Mouse (Mus musculus): ENCODE measurements around the gene Wsb2. TPM values are rescaled to one million over a fixed set of nuclear protein-coding genes. Genes with fewer than 3 reads are reported as not detected.
"Not testable (repeated sequence)": the region's sequence is repeated elsewhere in the genome, so short reads cannot be mapped to it uniquely, and the experiment has no call there.

The Wsb2 gene
- polyA plus RNA-seq, 1 experiment = 0.45 TPM

DNA sequence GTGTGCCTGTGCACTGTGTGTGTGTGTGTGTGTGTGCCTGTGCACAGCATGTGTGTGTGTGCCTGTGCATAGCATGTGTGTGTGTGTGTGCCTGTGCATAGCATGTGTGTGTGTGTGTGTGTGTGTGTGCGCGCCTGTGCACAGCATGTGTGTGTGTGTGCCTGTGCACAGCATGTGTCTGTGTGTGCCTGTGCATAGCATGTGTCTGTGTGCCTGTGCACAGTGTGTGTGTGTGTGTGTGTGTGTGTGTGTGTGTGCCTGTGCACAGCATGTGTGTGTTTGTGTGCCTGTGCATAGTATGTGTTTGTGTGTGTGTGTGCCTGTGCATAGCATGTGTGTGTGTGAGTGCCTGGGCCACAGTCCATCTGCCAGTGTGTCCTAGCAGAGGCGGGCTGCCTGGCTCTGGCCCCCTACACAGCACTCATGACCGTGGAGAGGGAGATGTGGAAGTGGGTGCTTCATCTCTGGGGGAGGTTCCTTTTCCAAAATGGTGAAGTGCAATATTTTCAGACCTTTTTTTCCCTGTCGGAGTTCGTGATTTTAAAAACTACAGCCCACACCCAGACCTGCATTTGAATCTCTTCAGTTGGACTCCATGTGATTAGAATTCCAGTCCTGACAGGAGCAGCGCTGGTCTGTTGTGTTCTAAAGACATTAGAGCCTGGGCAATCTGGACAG lies 17.4 kb downstream of the Wsb2 start:
- H3K9me3 ChIP-seq (ENCODE audit: control insufficient read depth, low read length) = no peaks in the 10 kb centered on the region
- H3K36me3 ChIP-seq (ENCODE audit: control insufficient read depth) = peaks cover 81% of the 10 kb centered on the region
- no peak overlapping the region for H3K4me3 ChIP-seq (replicated peaks)
- no peak for TF ChIP-seq GATA1 (IDR thresholded peaks at IDR 0.05; ENCODE audit: low read length)
- TF ChIP-seq TAL1 (IDR thresholded peaks at IDR 0.05; ENCODE audit: low read length) = no peak
- no peaks in the 10 kb centered on the region; the same call in 1 of the 2 replicates for H3K4me1 ChIP-seq (ENCODE audit: control insufficient read depth)
- H3K27me3 ChIP-seq (ENCODE audit: control insufficient read depth) = no peaks in the 10 kb centered on the region

DNA sequence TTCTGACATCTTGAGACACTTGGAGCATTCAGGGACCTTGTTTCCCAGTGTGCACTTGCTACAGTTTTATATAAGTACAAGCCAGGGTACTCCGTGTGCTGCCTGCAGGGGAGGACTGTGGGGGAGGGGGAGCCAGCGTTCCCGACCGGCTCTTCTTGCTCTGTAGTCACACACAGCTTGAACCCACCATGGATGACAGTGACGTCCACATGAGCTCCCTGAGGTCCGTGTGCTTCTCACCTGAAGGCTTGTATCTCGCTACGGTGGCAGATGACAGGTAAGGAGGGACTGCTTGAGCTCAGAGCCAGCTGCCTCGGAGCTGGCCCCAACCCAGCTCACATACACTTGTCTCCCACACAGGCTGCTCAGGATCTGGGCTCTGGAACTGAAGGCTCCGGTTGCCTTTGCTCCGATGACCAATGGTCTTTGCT lies 19.2 kb downstream of the Wsb2 start:
- H3K36me3 ChIP-seq (ENCODE audit: control insufficient read depth) = peaks cover 83% of the 10 kb centered on the region

DNA sequence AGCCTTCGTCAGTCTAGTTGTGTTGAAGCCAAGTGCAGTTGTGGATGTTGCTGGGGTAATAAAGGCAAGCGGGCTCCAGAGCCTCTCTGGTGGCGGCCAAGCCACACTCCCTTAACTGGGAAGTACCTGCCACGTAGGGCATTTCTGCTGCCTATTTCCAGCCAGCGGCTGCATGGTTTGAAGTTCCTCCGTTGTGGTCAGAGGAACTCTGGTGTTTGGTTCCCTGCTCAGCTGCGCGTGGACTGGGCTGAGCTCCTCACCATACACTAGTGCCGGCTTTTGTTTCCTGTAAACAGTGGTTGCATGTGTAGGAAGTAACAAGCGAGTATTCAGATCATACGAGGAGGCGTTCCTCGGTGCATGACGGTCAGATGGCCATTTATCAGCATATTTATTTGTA lies 20.6 kb downstream of the Wsb2 start:
- H3K4me3 ChIP-seq (replicated peaks); H3K4me1 ChIP-seq (ENCODE audit: control insufficient read depth); H3K9me3 ChIP-seq (ENCODE audit: control insufficient read depth, low read length); H3K27me3 ChIP-seq (ENCODE audit: control insufficient read depth): not testable (repeated sequence)
- peaks cover 84% of the 10 kb centered on the region for H3K36me3 ChIP-seq (ENCODE audit: control insufficient read depth)

More for the DNA sequence above, 19.2 kb downstream of the Wsb2 start:
- no peaks in the 10 kb centered on the region; the same call in 1 of the 2 replicates for H3K4me1 ChIP-seq (ENCODE audit: control insufficient read depth)
- no peaks in the 10 kb centered on the region for H3K9me3 ChIP-seq (ENCODE audit: control insufficient read depth, low read length)
- H3K4me3 ChIP-seq (replicated peaks) = no peak overlapping the region
- TF ChIP-seq GATA1 (IDR thresholded peaks at IDR 0.05; ENCODE audit: low read length) (no peak), TAL1 (IDR thresholded peaks at IDR 0.05; ENCODE audit: low read length) (no peak)
- H3K27me3 ChIP-seq (ENCODE audit: control insufficient read depth) = no peaks in the 10 kb centered on the region

DNA sequence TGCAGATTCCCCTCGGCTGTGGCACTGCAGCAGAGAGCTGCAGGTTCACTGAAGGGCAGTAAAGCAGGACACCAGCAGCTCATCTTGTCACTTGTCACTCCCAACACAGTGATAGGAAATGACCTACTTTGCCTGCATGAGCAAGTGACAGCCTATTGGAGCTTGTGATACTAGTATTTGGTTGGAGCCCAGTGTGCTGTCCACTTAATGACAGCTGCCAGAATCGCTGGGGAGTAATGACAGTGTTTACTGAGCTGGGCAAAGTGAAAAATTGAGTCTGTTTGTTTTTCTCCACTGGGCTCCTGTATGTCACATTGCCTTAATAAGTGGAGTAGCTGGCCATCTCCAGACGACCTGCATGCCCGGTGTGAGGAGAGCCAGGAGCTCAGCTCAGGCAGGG lies 23.1 kb downstream of the Wsb2 start:
- peaks cover 93% of the 10 kb centered on the region for H3K36me3 ChIP-seq (ENCODE audit: control insufficient read depth)
- no peaks in the 10 kb centered on the region for H3K27me3 ChIP-seq (ENCODE audit: control insufficient read depth)
- no peaks in the 10 kb centered on the region for H3K9me3 ChIP-seq (ENCODE audit: control insufficient read depth, low read length)

GRCm38 (mm10) chr5:117381785-117382184 lies 24.7 kb downstream of the Wsb2 start:
- Histone ChIP-seq H3K4me3 (replicated peaks) (no peak overlapping the region), H3K36me3 (ENCODE audit: control insufficient read depth) (peaks cover 97% of the 10 kb centered on the region), H3K9me3 (ENCODE audit: control insufficient read depth, low read length) (no peaks in the 10 kb centered on the region), H3K4me1 (ENCODE audit: control insufficient read depth) (peaks cover under 1% of the 10 kb centered on the region; the same call in 1 of the 2 replicates), H3K27me3 (ENCODE audit: control insufficient read depth) (no peaks in the 10 kb centered on the region)
- no peak for TF ChIP-seq GATA1 (IDR thresholded peaks at IDR 0.05; ENCODE audit: low read length)
- TF ChIP-seq TAL1 (IDR thresholded peaks at IDR 0.05; ENCODE audit: low read length) = no peak

More for the DNA sequence above, 23.1 kb downstream of the Wsb2 start:
- H3K4me3 ChIP-seq (replicated peaks) = no peak overlapping the region
- no peaks in the 10 kb centered on the region for H3K4me1 ChIP-seq (ENCODE audit: control insufficient read depth)
- no peak for TF ChIP-seq TAL1 (IDR thresholded peaks at IDR 0.05; ENCODE audit: low read length)
- no peak for TF ChIP-seq GATA1 (IDR thresholded peaks at IDR 0.05; ENCODE audit: low read length)

DNA sequence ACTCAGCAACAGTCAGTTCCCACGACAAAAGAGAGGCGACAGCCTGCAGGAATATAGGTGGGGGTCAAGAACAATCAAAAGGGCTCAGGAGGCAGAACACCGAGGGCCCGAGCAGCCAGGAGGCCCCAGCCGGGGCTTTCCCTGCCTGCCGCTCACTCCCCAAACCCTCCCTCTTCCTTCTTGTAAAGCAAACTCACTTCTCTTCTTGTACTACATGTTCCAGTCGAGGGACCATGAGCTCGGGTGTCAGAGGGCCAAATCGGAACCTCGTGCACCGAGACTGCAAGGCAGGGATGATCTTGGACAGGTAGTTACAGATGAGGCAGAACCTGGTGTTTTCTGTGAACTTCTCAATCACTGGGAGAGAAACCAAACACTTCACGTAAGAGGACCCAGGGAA lies 26.1 kb downstream of the Wsb2 start:
- TF ChIP-seq TAL1 (IDR thresholded peaks at IDR 0.05; ENCODE audit: low read length) = no peak
- TF ChIP-seq GATA1 (IDR thresholded peaks at IDR 0.05; ENCODE audit: low read length) = no peak
- H3K36me3 ChIP-seq (ENCODE audit: control insufficient read depth) = peaks cover 94% of the 10 kb centered on the region

GRCm38 (mm10) chr5:117388296-117388751 lies 31.2 kb downstream of the Wsb2 start:
- Histone ChIP-seq H3K4me1 (ENCODE audit: control insufficient read depth) (peaks cover 26% of the 10 kb centered on the region), H3K36me3 (ENCODE audit: control insufficient read depth) (peaks cover 46% of the 10 kb centered on the region), H3K4me3 (replicated peaks) (peak overlapping the region; percentile 76), H3K9me3 (ENCODE audit: control insufficient read depth, low read length) (peaks cover 13% of the 10 kb centered on the region), H3K27me3 (ENCODE audit: control insufficient read depth) (no peaks in the 10 kb centered on the region)
- TF ChIP-seq GATA1 (IDR thresholded peaks at IDR 0.05; ENCODE audit: low read length) = no peak
- TF ChIP-seq TAL1 (IDR thresholded peaks at IDR 0.05; ENCODE audit: low read length) = no peak

More for the DNA sequence above, 26.1 kb downstream of the Wsb2 start:
- Histone ChIP-seq H3K9me3 (ENCODE audit: control insufficient read depth, low read length) (no peaks in the 10 kb centered on the region), H3K4me1 (ENCODE audit: control insufficient read depth) (peaks cover 13% of the 10 kb centered on the region), H3K27me3 (ENCODE audit: control insufficient read depth) (no peaks in the 10 kb centered on the region), H3K4me3 (replicated peaks) (no peak overlapping the region)

- Histone ChIP-seq H3K27me3 (ENCODE audit: control insufficient read depth) (no peaks in the 10 kb centered on the region), H3K4me1 (ENCODE audit: control insufficient read depth) (peaks cover 26% of the 10 kb centered on the region)
- TF ChIP-seq TAL1 (IDR thresholded peaks at IDR 0.05; ENCODE audit: low read length) (no peak), GATA1 (IDR thresholded peaks at IDR 0.05; ENCODE audit: low read length) (no peak)
Measured at GRCm38 (mm10) chr5:117388877-117389276, 31.8 kb downstream of the Wsb2 start, which contains the start of gene Rfc5. Gene Rfc5 (minus strand): TSS chr5:117389047.

DNA sequence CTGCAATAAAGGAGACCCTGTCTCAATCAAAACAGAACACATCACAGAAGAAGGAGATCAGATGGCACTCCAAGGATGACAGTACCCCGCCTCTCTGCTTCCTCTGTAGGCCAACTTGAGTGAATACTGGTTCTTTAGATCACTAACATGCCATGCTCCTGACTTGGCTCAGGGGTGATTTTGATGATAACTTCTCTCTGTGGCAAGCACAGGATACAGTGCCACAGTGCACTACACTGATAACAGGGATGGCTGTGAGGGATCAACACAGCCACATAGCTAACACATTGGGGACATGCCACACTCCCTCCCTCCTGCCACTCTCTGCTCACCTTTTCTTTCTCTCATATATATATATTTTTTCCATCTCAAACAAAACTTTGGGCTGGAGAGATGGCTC lies 33.8 kb downstream of the Wsb2 start:
- Histone ChIP-seq H3K4me1 (ENCODE audit: control insufficient read depth) (peaks cover 26% of the 10 kb centered on the region), H3K4me3 (replicated peaks) (no peak overlapping the region), H3K36me3 (ENCODE audit: control insufficient read depth) (peaks cover 20% of the 10 kb centered on the region), H3K27me3 (ENCODE audit: control insufficient read depth) (no peaks in the 10 kb centered on the region), H3K9me3 (ENCODE audit: control insufficient read depth, low read length) (peaks cover 16% of the 10 kb centered on the region)
- TF ChIP-seq TAL1 (IDR thresholded peaks at IDR 0.05; ENCODE audit: low read length) = no peak
- TF ChIP-seq GATA1 (IDR thresholded peaks at IDR 0.05; ENCODE audit: low read length) = no peak

More at GRCm38 (mm10) chr5:117388877-117389276, 31.8 kb downstream of the Wsb2 start, which contains the start of gene Rfc5:
- Histone ChIP-seq H3K36me3 (ENCODE audit: control insufficient read depth) (peaks cover 40% of the 10 kb centered on the region), H3K9me3 (ENCODE audit: control insufficient read depth, low read length) (peaks cover 16% of the 10 kb centered on the region), H3K4me3 (replicated peaks) (peak within 1 kb of the TSS; percentile 76)

Data from erythroblast, embryonic 14.5 days (primary cell).